Mouse (Mus musculus): ENCODE measurements around the gene Psma6.
"Not testable (repeated sequence)": the region's sequence is repeated elsewhere in the genome, so short reads cannot be mapped to it uniquely, and the experiment has no call there.

Psma6 gene

GRCm38 (mm10) chr12:55392733-55393577 lies 8.9 kb downstream of the Psma6 start:
- no peak for DNase-seq

GRCm38 (mm10) chr12:55395601-55396000 lies 11.6 kb downstream of the Psma6 start:
- DNase-seq, result not testable (repeated sequence)

GRCm38 (mm10) chr12:55396536-55396935 lies 12.5 kb downstream of the Psma6 start:
- DNase-seq, result no peak

GRCm38 (mm10) chr12:55397544-55398239 lies 13.7 kb downstream of the Psma6 start:
- DNase-seq, result peak; percentile 15

GRCm38 (mm10) chr12:55398240-55399127 lies 14.5 kb downstream of the Psma6 start:
- DNase-seq, result peak; percentile 92

- no peak for DNase-seq
These were observed 15.2 kb downstream of the Psma6 start for GRCm38 (mm10) chr12:55399128-55399677.

GRCm38 (mm10) chr12:55407888-55408287 lies 23.9 kb downstream of the Psma6 start:
- no peak for DNase-seq

GRCm38 (mm10) chr12:55415255-55415654 lies 31.2 kb downstream of the Psma6 start:
- DNase-seq, result peak; percentile 39

- DNase-seq, result peak; percentile 86
These were observed 31.7 kb downstream of the Psma6 start for GRCm38 (mm10) chr12:55415762-55416161.

- no peak for DNase-seq
These were observed 36.2 kb downstream of the Psma6 start for GRCm38 (mm10) chr12:55420220-55420619.

- no peak for DNase-seq
These were observed 38.0 kb downstream of the Psma6 start for GRCm38 (mm10) chr12:55422057-55422456.

GRCm38 (mm10) chr12:55426300-55426699 lies 42.3 kb downstream of the Psma6 start:
- no peak for DNase-seq

GRCm38 (mm10) chr12:55429201-55429600 lies 45.2 kb downstream of the Psma6 start:
- no peak for DNase-seq

- DNase-seq, result no peak
These were observed 45.9 kb downstream of the Psma6 start for GRCm38 (mm10) chr12:55429956-55430355.

- no peak for DNase-seq
These were observed 48.4 kb downstream of the Psma6 start for GRCm38 (mm10) chr12:55432284-55432919.

- DNase-seq, result no peak
These were observed 48.9 kb downstream of the Psma6 start for GRCm38 (mm10) chr12:55432920-55433284.

- DNase-seq, result peak; percentile 40
These were observed 49.9 kb downstream of the Psma6 start for GRCm38 (mm10) chr12:55433802-55434435.

- no peak for DNase-seq
These were observed 51.1 kb downstream of the Psma6 start for GRCm38 (mm10) chr12:55435080-55435479.

GRCm38 (mm10) chr12:55437122-55437826 lies 53.3 kb downstream of the Psma6 start:
- no peak for DNase-seq

GRCm38 (mm10) chr12:55438058-55438457 lies 54.0 kb downstream of the Psma6 start:
- DNase-seq, result no peak

- DNase-seq, result no peak
These were observed 54.7 kb downstream of the Psma6 start for GRCm38 (mm10) chr12:55438611-55439137.

Data from kidney, adult 9 months (tissue).